Mouse (Mus musculus) kidney, adult 2 months (tissue): ENCODE data around the gene Dnajb13. TPM values are rescaled to one million over a fixed set of nuclear protein-coding genes. Genes with fewer than 3 reads are reported as not detected.
A peak's percentile ranks its signal among the peaks of the same experiment; 100 is the strongest.

ENCODE experiments used
- DNase-seq: peaks from one replicate; pipeline ENCODE4 v3.0.0; 2021
- H3K27ac ChIP-seq: fragments of 200-500 bp; 2 replicates; pipeline ENCODE4 v1.5.1; 2012; ENCODE audit warnings: low read depth, low read length, control low read depth, inconsistent platforms; ENCODE audit not compliant: insufficient read depth
- H3K27me3 ChIP-seq: fragments of 200-500 bp; replicated peaks from 2 replicates; pipeline ENCODE4 v1.6.1; 2012; ENCODE audit warnings: mild to moderate bottlenecking, moderate library complexity, low read length, inconsistent platforms; ENCODE audit not compliant: control insufficient read depth, insufficient read depth
- H3K36me3 ChIP-seq: fragments of 200-500 bp; 2 replicates; pipeline ENCODE4 v1.6.1; 2012; ENCODE audit warnings: mild to moderate bottlenecking, moderate library complexity, low read length, inconsistent platforms; ENCODE audit not compliant: control insufficient read depth, insufficient read depth
- H3K4me1 ChIP-seq: fragments of 200-500 bp; 2 replicates; pipeline ENCODE4 v1.6.1; 2011; ENCODE audit warnings: low read length; ENCODE audit not compliant: control insufficient read depth, insufficient read depth
- H3K4me3 ChIP-seq: fragments of 200-500 bp; 2 replicates; pipeline ENCODE4 v1.5.1; 2011; ENCODE audit warnings: mild to moderate bottlenecking, low read depth, low read length, control low read depth; ENCODE audit not compliant: insufficient read depth
- CTCF ChIP-seq: fragments of 200-500 bp; conservative IDR thresholded peaks from 2 replicates; pipeline ENCODE4 v1.5.1; 2011; ENCODE audit warnings: low read depth, mild to moderate bottlenecking, control low read depth, low read length, moderate library complexity, mixed read lengths; ENCODE audit not compliant: insufficient read depth, insufficient read length
- POLR2A ChIP-seq: fragments of 200-500 bp; IDR thresholded peaks from one replicate; pipeline ENCODE4 v1.6.1; 2011; ENCODE audit warnings: low read depth, low read length, control low read depth
- WGBS: fragments of 180-500 bp; shearing (Covaris S2); methylation state at CpG from one replicate; pipeline ENCODE4 v1.1.7; 2018; 5-methylcytosine and 5-hydroxymethylcytosine counted together
- polyA plus RNA-seq: library from polyadenylated mRNA; depleted of rRNA; stranded (reverse); fragments of >200 nt; gene quantifications from 2 replicates; pipeline ENCODE4 v1.2.3, GENCODE M21; 2012

Gene Dnajb13
- polyA plus RNA-seq, 1 experiment: 0.36 TPM

DNA sequence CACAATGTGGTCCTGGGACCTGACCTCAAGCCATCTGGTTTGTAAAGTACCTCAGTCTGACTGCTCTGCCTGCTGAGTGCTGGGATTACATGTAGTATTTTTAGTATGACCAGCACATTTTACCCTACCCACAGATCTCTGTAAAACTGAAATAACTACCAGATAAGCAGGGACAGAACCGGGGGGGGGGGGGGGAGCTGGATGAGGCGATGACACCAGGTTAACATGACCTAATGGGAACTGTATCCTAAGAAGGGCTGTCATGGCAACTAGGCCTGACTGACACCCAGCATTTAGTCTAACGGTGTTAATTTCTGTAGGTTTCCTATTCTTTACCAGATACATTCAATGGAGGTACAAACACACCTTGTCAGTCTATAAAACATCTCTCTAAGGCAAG lies 35.0 kb upstream of the Dnajb13 start:
- Histone ChIP-seq H3K27me3 (no peaks in the 10 kb centered on the region), H3K36me3 (no peaks in the 10 kb centered on the region), H3K4me1 (peaks cover 2% of the 10 kb centered on the region; the same call in 1 of the 2 replicates), H3K4me3 (no peak overlapping the region), H3K27ac (no peak overlapping the region)
- no peak for TF ChIP-seq CTCF
- no peak for TF ChIP-seq POLR2A
- DNase-seq: no peak
- 93% methylated on average over 3 of the region's 3 CpGs for WGBS

GRCm38 (mm10) chr7:100547631-100548030 lies 32.9 kb upstream of the Dnajb13 start:
- WGBS: 76% methylated on average over 4 of the region's 4 CpGs
- no peak for DNase-seq
- no peak overlapping the region for H3K4me3 ChIP-seq
- TF ChIP-seq CTCF (no peak), POLR2A (no peak)
- peaks cover 3% of the 10 kb centered on the region; the same call in 1 of the 2 replicates for H3K4me1 ChIP-seq
- H3K27me3 ChIP-seq: no peaks in the 10 kb centered on the region
- no peak overlapping the region for H3K27ac ChIP-seq
- no peaks in the 10 kb centered on the region for H3K36me3 ChIP-seq

- no peaks in the 10 kb centered on the region for H3K27me3 ChIP-seq
- peak; percentile 47 for DNase-seq
- no peak overlapping the region for H3K27ac ChIP-seq
- no peak for TF ChIP-seq POLR2A
- TF ChIP-seq CTCF: no peak
- H3K4me3 ChIP-seq: no peak overlapping the region
- peaks cover 3% of the 10 kb centered on the region; the same call in 1 of the 2 replicates for H3K4me1 ChIP-seq
- H3K36me3 ChIP-seq: peaks cover 1% of the 10 kb centered on the region; the same call in 1 of the 2 replicates
- WGBS: 39% methylated on average over 1 of the region's 1 CpGs
Measured at GRCm38 (mm10) chr7:100544437-100544836, 29.7 kb upstream of the Dnajb13 start.

DNA sequence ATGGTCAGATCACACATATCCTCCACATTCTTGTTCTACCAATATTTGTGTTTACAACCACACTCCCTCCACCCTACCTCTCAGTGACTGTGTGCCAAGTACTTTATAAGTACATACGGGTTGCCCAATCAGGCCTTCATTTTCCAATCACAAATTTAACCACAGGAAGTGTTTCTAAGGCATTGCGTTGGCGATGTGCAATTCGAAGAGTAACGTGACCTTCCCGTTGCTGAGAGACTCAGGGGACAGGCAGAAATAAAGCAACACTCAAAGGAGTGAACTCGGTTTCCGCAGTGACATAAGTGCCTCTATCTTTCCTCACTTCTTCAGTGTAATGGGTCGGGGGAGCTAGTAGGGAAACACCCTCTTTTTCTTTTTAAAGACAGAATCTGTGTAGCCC lies 24.8 kb upstream of the Dnajb13 start:
- Histone ChIP-seq H3K4me1 (peaks cover 2% of the 10 kb centered on the region; the same call in 1 of the 2 replicates), H3K27ac (no peak overlapping the region), H3K27me3 (no peaks in the 10 kb centered on the region), H3K4me3 (no peak overlapping the region), H3K36me3 (peaks cover 2% of the 10 kb centered on the region; the same call in 1 of the 2 replicates)
- WGBS: 95% methylated on average over 9 of the region's 9 CpGs
- TF ChIP-seq POLR2A: no peak
- DNase-seq: no peak

- Histone ChIP-seq H3K27ac (peak overlapping the region; percentile 58), H3K4me3 (peak overlapping the region; percentile 66; the same call in 1 of the 2 replicates), H3K27me3 (no peaks in the 10 kb centered on the region), H3K36me3 (peaks cover 2% of the 10 kb centered on the region; the same call in 1 of the 2 replicates), H3K4me1 (peaks cover 2% of the 10 kb centered on the region; the same call in 1 of the 2 replicates)
- no peak for TF ChIP-seq CTCF
- TF ChIP-seq POLR2A: no peak
- WGBS: 14% methylated on average over 7 of the region's 7 CpGs
- peak; percentile 29 for DNase-seq
Measured at GRCm38 (mm10) chr7:100537519-100537902, 22.8 kb upstream of the Dnajb13 start.

- peak; percentile 94 for DNase-seq
- under 1% methylated on average over 33 of the region's 33 CpGs for WGBS
Measured at GRCm38 (mm10) chr7:100536804-100537518, 22.2 kb upstream of the Dnajb13 start, which contains the start of gene Coa4. Gene Coa4, plus strand, starts transcription at chr7:100537071.

DNA sequence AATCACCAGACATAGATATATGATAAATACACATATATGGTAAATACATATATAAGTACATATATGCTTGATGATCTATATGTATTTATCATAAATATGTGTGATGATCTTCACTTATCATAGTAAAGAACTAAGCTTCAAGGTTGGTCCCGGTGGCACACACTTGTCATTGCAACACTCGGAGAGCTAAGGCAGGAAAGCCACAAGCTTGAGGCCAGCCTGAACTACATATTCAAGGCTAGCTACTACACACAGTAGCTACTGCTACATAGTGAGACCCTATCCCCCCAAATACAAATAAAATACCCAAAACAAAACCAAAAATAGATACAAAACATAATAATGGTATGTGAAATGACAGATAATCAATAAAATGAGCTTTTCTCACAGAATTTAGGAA lies 21.1 kb upstream of the Dnajb13 start:
- DNase-seq: no peak
- Histone ChIP-seq H3K27ac (no peak overlapping the region), H3K36me3 (peaks cover 2% of the 10 kb centered on the region; the same call in 1 of the 2 replicates), H3K4me3 (no peak overlapping the region), H3K27me3 (no peaks in the 10 kb centered on the region), H3K4me1 (peaks cover 2% of the 10 kb centered on the region; the same call in 1 of the 2 replicates)
- WGBS: 84% methylated on average over 2 of the region's 2 CpGs
- TF ChIP-seq CTCF (no peak), POLR2A (no peak)

More at GRCm38 (mm10) chr7:100536804-100537518, 22.2 kb upstream of the Dnajb13 start, which contains the start of gene Coa4:
- Histone ChIP-seq H3K36me3 (peaks cover 2% of the 10 kb centered on the region; the same call in 1 of the 2 replicates), H3K4me1 (peaks cover 2% of the 10 kb centered on the region; the same call in 1 of the 2 replicates), H3K27ac (peak within 1 kb of the TSS; percentile 77), H3K27me3 (no peaks in the 10 kb centered on the region), H3K4me3 (peak within 1 kb of the TSS; percentile 76)
- TF ChIP-seq CTCF (no peak), POLR2A (no peak)
